Mouse (Mus musculus): ENCODE measurements at regions not wholly inside any gene's neighbourhood (a gene's known extent, or its start where the extent isn't known, plus 50 kb on each side); places are given as distances from the start of the nearest gene placed in this dataset.

DNA sequence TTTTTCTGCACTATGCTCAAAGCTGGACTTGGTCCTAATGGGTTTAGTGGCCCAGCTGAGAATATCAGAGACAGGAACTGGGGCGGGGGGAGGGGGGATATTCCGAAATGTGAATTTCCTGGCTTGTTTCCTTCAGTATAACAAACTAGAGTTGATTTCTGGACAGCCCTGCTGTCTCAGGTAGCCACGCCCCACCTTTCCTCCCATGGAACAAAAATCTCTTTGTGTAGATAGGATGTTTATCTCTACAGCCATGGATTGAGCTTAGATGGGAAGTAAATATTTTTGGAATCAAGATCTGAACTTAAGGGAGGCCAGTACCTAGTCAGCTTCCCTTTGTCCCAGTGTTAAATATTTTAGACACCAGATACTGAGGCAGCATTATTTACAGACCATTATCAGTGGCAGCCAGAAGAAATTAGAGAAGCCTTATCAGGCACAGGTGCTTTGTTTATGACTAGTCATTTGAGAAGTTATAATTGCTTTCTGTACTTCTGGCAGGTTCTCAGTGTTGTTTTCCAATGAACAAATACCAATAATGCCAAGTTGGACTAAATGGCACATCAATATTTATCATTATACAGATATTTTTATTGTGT is 84.7 kb upstream of the A1bg start:
- Histone ChIP-seq H3K27me3 (no peaks in the 10 kb centered on the region), H3K36me3 (no peaks in the 10 kb centered on the region), H3K4me3 (no peak overlapping the region), H3K9ac (no peak overlapping the region), H3K4me2 (replicated peaks) (no peak overlapping the region), H3K9me3 (no peaks in the 10 kb centered on the region), H3K4me1 (no peaks in the 10 kb centered on the region), H3K27ac (no peak overlapping the region)
- no peak for ATAC-seq (ENCODE audit: insufficient number of reproducible peaks, insufficient read depth, low FRiP score, low TSS enrichment)
- WGBS, result 65% methylated on average over 3 of the region's 3 CpGs

DNA sequence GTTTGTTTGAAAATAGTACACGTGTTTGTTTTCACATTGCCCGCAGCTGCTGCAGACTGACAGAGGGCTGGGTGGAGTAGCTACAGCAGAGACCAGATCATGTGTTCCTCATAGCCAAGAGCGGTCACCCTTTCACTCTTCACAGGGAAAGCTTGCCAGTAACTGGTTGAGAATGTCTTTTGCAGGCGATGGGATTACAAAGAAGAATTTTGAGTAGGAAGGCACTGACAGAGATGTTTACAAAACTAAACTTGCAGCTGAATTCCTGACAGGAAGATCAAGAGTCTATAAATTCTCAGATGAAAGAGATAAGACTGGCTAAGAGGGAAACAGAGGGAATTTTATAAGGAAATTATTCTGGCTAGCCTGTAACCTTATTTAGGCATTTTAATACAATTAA is 83.8 kb upstream of the A1bg start:
- WGBS, result 62% methylated on average over 4 of the region's 4 CpGs
- Histone ChIP-seq H3K27ac (no peak overlapping the region), H3K9me3 (no peaks in the 10 kb centered on the region), H3K36me3 (no peaks in the 10 kb centered on the region), H3K4me2 (replicated peaks) (no peak overlapping the region), H3K4me1 (no peaks in the 10 kb centered on the region), H3K27me3 (no peaks in the 10 kb centered on the region), H3K4me3 (no peak overlapping the region), H3K9ac (no peak overlapping the region)
- no peak for ATAC-seq (ENCODE audit: insufficient number of reproducible peaks, insufficient read depth, low FRiP score, low TSS enrichment)

DNA sequence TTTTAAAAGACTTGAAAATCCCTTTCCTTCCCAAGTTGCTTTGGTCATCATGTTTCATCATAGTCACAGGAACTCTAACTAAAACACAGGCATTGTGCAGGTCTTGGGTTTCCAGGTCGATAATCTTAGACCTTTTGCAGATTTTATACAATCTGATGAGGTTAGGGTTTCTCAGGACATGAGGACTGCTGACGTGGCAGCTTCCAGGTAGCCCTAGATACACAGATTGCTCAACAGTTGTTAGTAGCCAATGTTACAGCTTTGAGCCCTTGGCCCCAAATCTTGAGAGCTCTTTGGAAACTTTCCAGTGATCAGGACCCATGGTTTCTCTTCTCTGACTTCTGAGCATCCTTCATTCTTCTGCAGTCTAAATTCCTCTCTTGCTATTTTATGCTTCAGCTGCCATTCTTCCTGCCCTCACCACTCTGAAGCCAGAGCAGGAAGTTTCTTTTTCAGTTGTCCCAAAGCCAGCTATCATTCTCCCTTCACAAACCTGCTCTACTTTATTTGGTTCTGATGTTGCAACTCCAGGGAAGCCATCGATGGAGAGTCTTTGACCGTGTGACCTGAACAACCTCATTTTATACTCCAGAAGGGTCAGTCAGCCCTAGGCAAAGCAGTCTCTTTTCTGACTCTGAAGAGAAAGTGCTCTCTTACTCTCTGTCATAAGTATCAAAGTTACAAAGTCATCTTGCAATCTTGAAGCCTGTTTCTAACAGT is 71.3 kb upstream of the A1bg start:
- Histone ChIP-seq H3K4me3 (no peak overlapping the region), H3K9me3 (no peaks in the 10 kb centered on the region), H3K4me1 (no peaks in the 10 kb centered on the region), H3K4me2 (replicated peaks) (no peak overlapping the region), H3K27me3 (no peaks in the 10 kb centered on the region), H3K9ac (no peak overlapping the region), H3K27ac (no peak overlapping the region), H3K36me3 (no peaks in the 10 kb centered on the region)
- no peak for ATAC-seq (ENCODE audit: insufficient number of reproducible peaks, insufficient read depth, low FRiP score, low TSS enrichment)
- 74% methylated on average over 4 of the region's 4 CpGs for WGBS

DNA sequence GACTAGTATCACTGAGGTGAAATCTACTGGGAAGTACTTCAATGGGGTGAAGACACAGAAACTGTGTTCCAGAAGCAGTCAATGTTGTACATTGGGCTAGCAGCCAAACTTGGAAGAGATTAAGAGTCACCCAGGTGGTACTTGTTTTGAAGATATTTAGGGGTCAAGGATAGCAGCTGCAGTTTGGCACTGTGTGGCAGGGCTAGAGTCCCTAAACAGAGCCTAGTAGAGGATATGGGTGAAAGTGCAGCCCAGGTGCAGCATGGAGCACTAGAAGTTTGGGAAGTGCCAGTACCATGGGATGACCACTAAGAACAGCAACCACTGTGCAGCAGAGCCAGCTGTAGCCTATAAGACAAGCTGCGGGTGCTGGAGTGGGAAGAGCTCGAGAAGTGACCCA is 70.6 kb upstream of the A1bg start:
- Histone ChIP-seq H3K27ac (no peak overlapping the region), H3K4me3 (no peak overlapping the region), H3K36me3 (no peaks in the 10 kb centered on the region), H3K9ac (no peak overlapping the region), H3K27me3 (no peaks in the 10 kb centered on the region), H3K4me1 (no peaks in the 10 kb centered on the region), H3K9me3 (no peaks in the 10 kb centered on the region), H3K4me2 (replicated peaks) (no peak overlapping the region)
- 88% methylated on average over 2 of the region's 2 CpGs for WGBS
- ATAC-seq (ENCODE audit: insufficient number of reproducible peaks, insufficient read depth, low FRiP score, low TSS enrichment), result no peak

DNA sequence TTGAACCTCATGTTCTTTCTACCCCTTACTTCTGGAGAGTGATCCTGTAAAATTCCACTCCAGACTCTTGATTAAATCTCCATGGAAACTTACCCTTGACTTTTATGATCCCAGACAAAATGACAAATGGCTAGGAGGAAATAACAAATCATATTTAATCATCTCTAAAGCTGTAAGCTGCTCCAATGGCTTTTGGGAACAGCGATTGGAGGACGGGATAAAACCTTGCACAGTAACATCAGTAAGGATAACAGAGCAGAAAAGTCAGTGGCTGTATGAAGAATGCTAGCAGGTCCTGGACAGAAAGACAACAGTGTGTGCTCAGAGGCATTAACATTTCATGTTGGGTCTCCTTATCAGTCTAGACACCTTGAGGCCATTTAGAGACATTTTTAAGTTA is 59.8 kb upstream of the A1bg start:
- Histone ChIP-seq H3K27ac (no peak overlapping the region), H3K9me3 (no peaks in the 10 kb centered on the region), H3K4me3 (no peak overlapping the region), H3K4me1 (no peaks in the 10 kb centered on the region), H3K9ac (no peak overlapping the region), H3K27me3 (no peaks in the 10 kb centered on the region), H3K36me3 (no peaks in the 10 kb centered on the region), H3K4me2 (replicated peaks) (no peak overlapping the region)
- no peak for ATAC-seq (ENCODE audit: insufficient number of reproducible peaks, insufficient read depth, low FRiP score, low TSS enrichment)
- 68% methylated on average over 2 of the region's 2 CpGs for WGBS
